Mouse (Mus musculus) ES-E14 (cell line): Measurements from ENCODE around the gene Gldc. TPM values are rescaled to one million over a fixed set of nuclear protein-coding genes. Genes with fewer than 3 reads are reported as not detected.

Experiments used
- DNase-seq: peaks from one replicate; pipeline ENCODE4 v3.0.0-alpha.2; 2013; ENCODE audit warnings: low read depth, low spot score
- H3K27ac ChIP-seq: 2 replicates; pipeline ENCODE4 v1.5.1; 2012; ENCODE audit warnings: low read depth, mild to moderate bottlenecking, low read length, moderate library complexity, mixed read lengths; ENCODE audit not compliant: poor library complexity, insufficient read depth, severe bottlenecking
- H3K36me3 ChIP-seq: 2 replicates; pipeline ENCODE4 v1.6.1; 2012; ENCODE audit warnings: mild to moderate bottlenecking, low read length, moderate library complexity, mixed read lengths; ENCODE audit not compliant: control insufficient read depth, poor library complexity, insufficient read depth, severe bottlenecking
- H3K4me1 ChIP-seq, 2 experiments: fragments of 150-350 bp in 1 of 2; sonication (generic) in 1 of 2; 2 replicates each; pipeline ENCODE4 v1.6.1; 2012; ENCODE audit warnings: low read length in 2 of 2, mild to moderate bottlenecking in 1 of 2, mixed read lengths in 1 of 2; ENCODE audit not compliant: control insufficient read depth in 2 of 2, insufficient read depth in 2 of 2, poor library complexity in 1 of 2
- H3K4me3 ChIP-seq, 2 experiments: fragments of 150-350 bp in 1 of 2; sonication (generic) in 1 of 2; 2 replicates each; pipeline ENCODE4 v1.5.1; 2012; ENCODE audit warnings: low read length in 2 of 2, low read depth in 1 of 2, mild to moderate bottlenecking in 1 of 2, mixed read lengths in 1 of 2; ENCODE audit not compliant: insufficient read depth in 1 of 2, poor library complexity in 1 of 2, severe bottlenecking in 1 of 2
- H3K9ac ChIP-seq: 2 replicates; pipeline ENCODE4 v1.6.1; 2012; ENCODE audit warnings: low read depth, mild to moderate bottlenecking, low read length, mixed read lengths; ENCODE audit not compliant: poor library complexity, insufficient read depth, severe bottlenecking
- H3K9me3 ChIP-seq: fragments of 150-350 bp; sonication (generic); 2 replicates; pipeline ENCODE4 v1.6.1; 2012; ENCODE audit warnings: low read depth, mild to moderate bottlenecking, low read length; ENCODE audit not compliant: control insufficient read depth, insufficient read depth
- CHD2 ChIP-seq: IDR thresholded peaks from 2 replicates; pipeline ENCODE4 v1.6.1; 2014; ENCODE audit warnings: mild to moderate bottlenecking, low read depth, low read length, inconsistent platforms
- HCFC1 ChIP-seq: IDR thresholded peaks from 2 replicates; pipeline ENCODE4 v1.6.1; 2012; ENCODE audit warnings: low read length, inconsistent platforms, borderline replicate concordance; ENCODE audit not compliant: insufficient read depth
- MAFK ChIP-seq: IDR thresholded peaks from 2 replicates; pipeline ENCODE4 v1.6.1; 2014; ENCODE audit warnings: mild to moderate bottlenecking, low read depth, low read length, inconsistent platforms; ENCODE audit not compliant: insufficient read depth
- ZC3H11A ChIP-seq: IDR thresholded peaks from 2 replicates; pipeline ENCODE4 v1.6.1; 2012; ENCODE audit warnings: low read depth, mild to moderate bottlenecking, inconsistent platforms, low read length, borderline replicate concordance
- ZNF384 ChIP-seq: IDR thresholded peaks from 2 replicates; pipeline ENCODE4 v1.6.1; 2012; ENCODE audit warnings: low read depth, low read length, inconsistent platforms
- in situ Hi-C, 2 experiments: fragments of 600-800 bp; cut with MboI; formaldehyde crosslinking; loops; one replicate each; pipeline ENCODE4 v1.15.1; 2025; ENCODE audit warnings: low sequenced_read_pairs in 2 of 2, inconsistent platforms in 1 of 2; ENCODE audit not compliant: unreplicated experiment in 2 of 2
- total RNA-seq: library from RNA; depleted of rRNA; stranded (reverse); fragments of 300-350 nt; gene quantifications from 2 replicates; pipeline ENCODE4 v1.2.3, GENCODE M21; 2012

Gene Gldc
- total RNA-seq, 1 experiment = 188 TPM

DNA sequence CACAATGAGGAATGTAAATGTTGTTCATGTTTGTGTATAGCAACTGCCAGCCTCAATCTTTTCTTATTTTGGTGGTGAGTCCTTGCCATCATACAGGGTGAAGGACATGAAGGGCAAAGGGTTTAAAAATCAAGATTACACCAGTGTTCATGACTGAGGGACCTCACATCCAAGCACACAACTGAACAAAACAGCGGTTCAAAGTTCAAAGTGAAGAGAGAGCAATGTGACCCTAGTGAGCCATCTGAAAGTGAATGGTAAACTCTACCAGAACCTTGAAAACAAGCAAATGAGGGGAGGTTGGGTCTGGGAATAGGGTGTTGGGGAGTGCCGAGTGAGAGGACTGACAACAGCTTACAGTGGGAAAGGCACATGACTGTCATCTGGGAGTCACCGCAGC, 63.8 kb downstream of the Gldc start:
- Histone ChIP-seq H3K4me3 (no peak overlapping the region), H3K9ac (no peak overlapping the region), H3K36me3 (peaks cover 35% of the 10 kb centered on the region), H3K9me3 (no peaks in the 10 kb centered on the region), H3K4me1 (peaks cover 0 to 5% of the 10 kb centered on the region in 2 experiments; a peak in 1 of 4 replicates), H3K27ac (no peak overlapping the region)
- TF ChIP-seq MAFK (no peak), ZNF384 (no peak), ZC3H11A (no peak), CHD2 (no peak), HCFC1 (no peak)
- in situ Hi-C loops = no loop called here
- DNase-seq = no peak

- in situ Hi-C loops = no loop called here
- peaks cover 37% of the 10 kb centered on the region for H3K36me3 ChIP-seq
These were observed 66.1 kb downstream of the Gldc start for GRCm38 (mm10) chr19:30109122-30109521.

DNA sequence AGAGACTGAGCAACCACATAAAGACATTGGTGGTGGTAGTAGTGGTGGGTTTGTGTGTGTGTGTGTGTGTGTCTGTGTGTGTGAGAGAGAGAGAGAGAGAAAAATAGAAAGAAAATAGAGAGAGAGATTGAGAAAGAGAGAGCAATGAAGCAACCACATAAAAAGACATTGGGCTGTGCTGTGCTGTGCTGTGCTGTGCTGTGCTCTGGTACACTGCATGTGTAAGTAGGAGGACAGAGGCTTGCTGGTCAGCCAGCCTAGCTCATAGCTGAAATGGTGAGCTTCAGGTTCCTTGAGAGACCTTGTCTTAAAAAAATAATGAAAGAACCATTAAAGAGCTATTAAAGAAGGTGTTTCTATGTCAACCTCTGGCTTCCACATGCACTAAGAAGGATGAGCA, 66.6 kb downstream of the Gldc start:
- no peak overlapping the region for H3K9ac ChIP-seq
- peaks cover 0 to 2% of the 10 kb centered on the region in 2 experiments; a peak in 1 of 4 replicates for H3K4me1 ChIP-seq
- in situ Hi-C loops = no loop called here
- H3K4me3 ChIP-seq = no peak overlapping the region
- H3K36me3 ChIP-seq = peaks cover 37% of the 10 kb centered on the region
- H3K9me3 ChIP-seq = no peaks in the 10 kb centered on the region
- TF ChIP-seq ZNF384 (no peak), ZC3H11A (no peak), HCFC1 (no peak), MAFK (no peak), CHD2 (no peak)
- no peak overlapping the region for H3K27ac ChIP-seq
- DNase-seq = no peak

More at GRCm38 (mm10) chr19:30109122-30109521, 66.1 kb downstream of the Gldc start:
- DNase-seq = no peak
- H3K4me3 ChIP-seq = no peak overlapping the region
- peaks cover 0 to 2% of the 10 kb centered on the region in 2 experiments; a peak in 1 of 4 replicates for H3K4me1 ChIP-seq
- TF ChIP-seq CHD2 (no peak), ZC3H11A (no peak)
- H3K9me3 ChIP-seq = no peaks in the 10 kb centered on the region
- H3K27ac ChIP-seq = no peak overlapping the region
- H3K9ac ChIP-seq = no peak overlapping the region

- no peak for TF ChIP-seq ZNF384
- no peak for TF ChIP-seq MAFK
- no peak for TF ChIP-seq CHD2
- no peak for TF ChIP-seq ZC3H11A
- no peak for TF ChIP-seq HCFC1
- in situ Hi-C loops = no loop called here
- Histone ChIP-seq H3K9ac (no peak overlapping the region), H3K27ac (no peak overlapping the region), H3K36me3 (peaks cover 42% of the 10 kb centered on the region), H3K9me3 (no peaks in the 10 kb centered on the region), H3K4me3 (no peak overlapping the region), H3K4me1 (peaks cover 0 to 2% of the 10 kb centered on the region in 2 experiments; a peak in 1 of 4 replicates)
- no peak for DNase-seq
These were observed 67.9 kb downstream of the Gldc start for GRCm38 (mm10) chr19:30107221-30107845.
